Mouse (Mus musculus) cortical plate, adult 2 months (tissue): ENCODE data around the gene Prr5.

Source experiments
- CTCF ChIP-seq: fragments of 200-500 bp; IDR thresholded peaks from 2 replicates; pipeline ENCODE4 v1.5.1; 2011; ENCODE audit warnings: mild to moderate bottlenecking, control low read depth, low read length; ENCODE audit not compliant: insufficient read depth; ENCODE audit errors: extremely low read depth
- POLR2A ChIP-seq: fragments of 200-500 bp; IDR thresholded peaks from 2 replicates; pipeline ENCODE4 v1.6.1; 2011; ENCODE audit warnings: mild to moderate bottlenecking, low read length, control low read depth; ENCODE audit not compliant: insufficient read depth; ENCODE audit errors: extremely low read depth

GRCm38 (mm10) chr15:84703992-84704391 lies 34.6 kb downstream of the Prr5 start:
- TF ChIP-seq CTCF (no peak), POLR2A (no peak)
